Mouse (Mus musculus): ENCODE data around the gene Tnfrsf14.
A peak's percentile ranks its signal among the peaks of the same experiment; 100 is the strongest.

The Tnfrsf14 gene

DNA sequence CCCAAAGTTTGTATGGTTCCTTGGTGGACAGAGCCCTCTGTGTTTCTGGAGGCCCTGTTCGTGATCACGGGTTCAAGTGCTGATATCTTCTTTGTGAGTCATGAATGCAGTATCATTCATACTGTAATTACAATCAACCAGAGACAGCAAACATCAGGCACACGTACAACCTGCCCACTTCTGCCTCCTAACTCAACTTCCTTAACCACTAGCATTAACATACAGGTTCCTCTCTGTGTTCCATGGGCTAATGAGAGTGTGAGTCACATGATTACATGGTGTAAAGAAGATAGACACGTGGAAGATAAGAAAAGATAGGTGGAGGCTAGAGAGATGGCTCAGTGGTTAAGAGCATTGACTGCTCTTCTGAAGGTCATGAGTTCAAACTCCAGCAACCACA, 11.7 kb downstream of the Tnfrsf14 start:
- DNase-seq (ENCODE audit: low spot score in 2 of 2) = no peak

DNA sequence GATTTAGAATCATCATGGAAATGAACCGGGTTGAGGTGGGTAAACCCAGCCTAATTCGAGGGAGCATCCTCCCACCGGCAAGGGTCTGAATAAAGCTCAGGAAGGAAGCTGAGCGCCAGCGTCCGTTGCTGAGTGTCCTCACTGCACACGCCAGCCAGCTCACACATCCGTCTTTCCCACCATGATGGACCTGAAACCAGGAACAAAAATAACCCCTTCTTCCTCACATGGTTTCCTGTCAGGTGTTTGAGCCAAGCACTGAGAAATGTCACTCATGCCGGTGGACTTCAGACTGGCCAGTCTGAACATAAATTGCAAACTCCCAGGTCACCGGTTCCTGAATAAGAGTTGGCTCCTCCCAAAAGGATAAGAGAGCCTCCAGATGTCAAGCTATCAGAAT, 13.1 kb downstream of the Tnfrsf14 start:
- DNase-seq (ENCODE audit: low spot score in 2 of 2) = no peak

DNA sequence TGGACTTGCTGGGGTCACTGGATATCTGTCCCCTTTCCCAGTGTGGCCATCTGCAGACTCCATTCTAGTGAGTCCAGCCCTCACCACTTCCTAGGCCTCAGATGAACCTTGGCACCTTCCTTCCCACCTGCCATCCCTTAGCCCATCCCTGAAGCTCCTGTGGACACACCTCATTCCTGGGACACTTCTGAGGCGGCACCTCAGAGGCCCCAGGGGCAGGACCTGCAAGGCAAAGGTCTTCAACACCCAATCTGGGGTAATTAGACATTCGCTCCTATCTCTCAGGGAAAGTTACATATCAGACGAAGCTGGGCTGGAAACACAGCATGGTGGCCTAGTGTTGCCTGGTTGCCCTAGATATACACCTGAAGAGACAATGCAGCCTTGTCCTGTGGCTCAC, 13.7 kb downstream of the Tnfrsf14 start:
- no peak for DNase-seq (ENCODE audit: low spot score in 2 of 2)

GRCm38 (mm10) chr4:154914252-154914651, 14.1 kb downstream of the Tnfrsf14 start:
- DNase-seq (ENCODE audit: low spot score in 2 of 2) = no peak

DNA sequence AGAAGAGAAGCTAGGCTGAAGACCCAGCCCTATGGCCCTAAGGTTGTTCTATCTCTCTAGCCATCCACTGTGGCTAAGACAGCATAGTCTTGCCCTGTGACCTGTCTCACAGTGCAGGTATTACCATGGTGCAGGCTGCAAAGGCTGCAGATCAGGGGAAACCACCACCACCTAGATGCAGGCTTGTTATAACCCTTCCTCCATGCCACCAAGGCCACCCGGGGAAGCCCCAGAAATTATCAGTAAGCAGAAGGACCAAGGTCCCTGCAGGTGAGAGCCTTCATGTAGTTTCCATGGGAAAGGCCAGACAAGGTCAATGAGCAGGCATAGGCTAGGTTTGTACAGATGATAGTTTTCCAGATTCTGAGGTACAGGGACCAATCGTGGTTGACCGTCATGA, 14.5 kb downstream of the Tnfrsf14 start:
- no peak for DNase-seq (ENCODE audit: low spot score in 2 of 2)

DNA sequence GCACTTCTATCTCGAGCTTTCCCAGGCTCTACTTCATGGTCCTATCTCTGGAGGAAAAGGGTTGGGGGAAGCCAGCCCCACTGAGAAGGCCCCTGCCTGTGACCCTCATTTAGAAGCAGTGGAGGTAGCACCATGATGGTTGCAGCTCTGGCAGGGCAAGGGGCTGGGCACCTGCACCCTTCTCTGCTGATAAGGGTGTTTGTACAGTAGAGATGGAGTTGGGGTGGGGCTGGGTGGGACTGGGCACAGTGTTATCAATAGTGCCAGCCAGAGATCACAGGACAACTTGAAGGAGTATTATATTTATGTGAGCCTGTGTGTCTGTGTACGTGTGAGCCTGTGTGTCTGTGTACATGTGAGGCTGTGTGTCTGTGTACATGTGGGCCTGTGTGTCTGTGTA, 16.7 kb downstream of the Tnfrsf14 start:
- no peak for DNase-seq (ENCODE audit: low spot score in 2 of 2)

DNA sequence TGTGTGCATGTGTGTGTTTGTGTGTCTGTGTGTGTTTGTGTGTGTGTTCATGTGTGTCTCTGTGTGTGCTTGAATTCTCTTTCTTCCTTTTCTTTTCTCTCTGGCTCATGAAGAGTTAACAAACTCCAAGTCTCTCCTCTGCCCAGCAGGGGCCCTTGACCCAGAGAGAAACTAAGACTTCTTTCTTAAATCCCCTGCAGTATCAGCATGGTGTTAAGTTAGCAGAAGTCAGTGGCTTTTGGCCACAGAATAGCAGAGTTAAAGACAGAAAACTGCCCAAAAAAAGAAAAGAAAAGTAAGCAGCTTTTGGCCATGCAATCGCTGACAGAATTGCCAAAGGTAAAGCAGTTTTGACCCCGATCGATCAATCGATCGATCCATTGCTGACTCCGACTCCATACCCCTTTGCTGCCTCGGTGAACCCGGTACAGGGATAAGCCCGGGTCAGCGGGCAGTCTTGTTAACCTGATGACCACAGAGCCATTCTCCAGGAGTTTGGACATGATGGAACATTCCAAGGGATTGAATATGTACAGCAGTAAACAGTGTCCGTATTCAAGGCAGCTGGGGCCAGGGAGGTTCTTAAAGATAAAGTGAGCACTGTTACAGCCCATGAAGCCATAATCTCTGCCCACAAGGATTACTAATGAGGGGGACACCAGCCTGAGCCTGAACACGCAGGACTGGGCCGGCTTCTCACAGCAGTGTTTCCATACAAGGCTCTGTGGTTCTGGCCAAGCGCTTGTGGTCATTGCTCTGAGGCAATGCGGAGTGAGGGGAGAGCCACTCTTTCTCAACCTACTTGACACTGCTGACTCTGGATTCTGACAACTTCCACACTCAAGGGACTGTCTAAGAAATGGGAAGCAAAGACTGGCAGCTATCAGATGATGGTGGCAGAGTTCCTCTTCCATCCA, 17.5 kb downstream of the Tnfrsf14 start:
- DNase-seq (ENCODE audit: low spot score in 2 of 2) = no peak

GRCm38 (mm10) chr4:154908490-154908889, 19.9 kb downstream of the Tnfrsf14 start:
- no peak for DNase-seq (ENCODE audit: low spot score in 2 of 2)

DNA sequence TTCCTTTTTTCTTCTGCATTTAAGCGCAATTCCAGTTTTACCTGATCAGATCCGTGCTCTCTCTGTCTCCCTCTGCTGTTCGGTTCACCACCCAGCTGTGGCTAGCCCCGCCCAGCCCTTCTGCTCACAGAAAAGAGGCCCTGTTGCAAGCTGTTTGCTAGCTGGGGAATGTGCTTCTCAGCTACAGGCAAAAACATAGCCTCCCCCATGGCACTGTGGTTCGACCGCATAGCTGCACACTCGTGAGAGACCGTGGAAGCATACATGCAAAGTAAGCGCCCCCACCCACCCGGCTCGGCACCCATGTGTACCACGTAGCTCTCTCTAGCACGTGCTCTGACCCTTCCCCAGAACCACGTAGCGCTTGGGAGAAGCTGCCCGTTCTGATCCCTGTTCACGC, 20.5 kb downstream of the Tnfrsf14 start:
- DNase-seq (ENCODE audit: low spot score in 2 of 2) = peak; percentile 25 to 48

DNA sequence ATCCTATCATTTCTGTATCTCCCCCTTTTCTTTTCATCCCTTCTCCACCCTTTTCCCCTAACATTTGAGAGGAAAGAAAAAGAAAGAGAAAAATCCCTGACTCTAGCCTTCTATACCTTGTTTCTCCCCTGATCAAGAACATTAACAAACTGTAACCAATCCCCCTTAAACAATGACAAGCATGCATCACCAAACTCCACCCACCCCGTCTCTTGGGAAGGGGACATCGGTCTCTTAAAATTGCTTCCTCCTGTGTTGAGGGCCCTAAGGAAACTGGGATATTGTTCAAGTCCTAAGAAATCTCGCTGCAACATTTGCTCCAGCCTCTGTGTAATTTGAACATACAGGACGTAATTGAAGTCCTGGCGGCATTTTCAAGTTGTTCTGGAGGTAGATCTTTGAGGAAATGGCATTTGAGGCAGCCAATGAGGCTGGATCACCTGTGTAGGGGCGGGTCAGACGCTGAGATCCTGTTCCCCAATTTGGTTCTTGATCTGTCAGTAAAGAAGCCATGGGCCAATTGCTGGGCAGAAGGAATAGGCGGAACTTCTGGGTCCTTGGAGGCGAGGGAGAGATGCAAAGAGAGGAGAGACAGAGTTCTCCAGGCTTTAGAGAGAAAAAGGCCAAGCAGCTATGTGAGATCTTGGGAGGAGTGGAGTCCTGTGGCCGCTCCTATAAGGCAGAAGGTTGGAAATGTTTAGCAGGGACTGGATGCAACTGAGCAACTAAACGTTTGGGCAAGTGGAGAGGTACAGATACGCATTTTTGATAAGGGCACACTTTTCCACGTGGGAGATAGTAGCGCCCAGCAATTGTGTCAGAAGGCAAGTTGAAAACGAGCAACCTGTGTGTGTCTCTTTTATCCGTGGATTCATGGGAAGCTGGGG, 23.9 kb downstream of the Tnfrsf14 start:
- peak; percentile 69 to 70 for DNase-seq (ENCODE audit: low spot score in 2 of 2)

DNA sequence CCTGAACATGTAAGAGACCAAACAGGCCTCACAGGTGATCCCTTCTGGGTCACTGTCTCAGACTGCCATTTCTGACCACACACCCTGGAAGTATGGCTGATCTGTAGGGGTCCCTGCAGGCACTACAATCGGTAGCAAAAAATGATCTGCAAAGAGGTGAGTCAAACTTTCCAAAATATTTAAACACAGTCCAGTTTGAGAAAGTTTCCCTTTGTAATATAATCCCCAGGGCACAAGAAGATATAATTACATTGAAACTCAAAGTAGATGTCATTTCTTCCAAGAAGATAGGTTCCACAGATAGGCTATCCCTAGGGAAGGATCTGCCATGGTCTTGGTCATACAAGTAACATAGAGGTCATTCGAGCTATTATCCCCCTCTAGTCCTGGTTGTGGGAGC, 26.0 kb downstream of the Tnfrsf14 start:
- DNase-seq (ENCODE audit: low spot score in 2 of 2) = no peak

GRCm38 (mm10) chr4:154898506-154899446, 29.6 kb downstream of the Tnfrsf14 start, which contains the start of gene Fam213b:
Gene Fam213b (minus strand): TSS chr4:154899135.
- DNase-seq (ENCODE audit: low spot score in 2 of 2) = peak; percentile 48 to 59

DNA sequence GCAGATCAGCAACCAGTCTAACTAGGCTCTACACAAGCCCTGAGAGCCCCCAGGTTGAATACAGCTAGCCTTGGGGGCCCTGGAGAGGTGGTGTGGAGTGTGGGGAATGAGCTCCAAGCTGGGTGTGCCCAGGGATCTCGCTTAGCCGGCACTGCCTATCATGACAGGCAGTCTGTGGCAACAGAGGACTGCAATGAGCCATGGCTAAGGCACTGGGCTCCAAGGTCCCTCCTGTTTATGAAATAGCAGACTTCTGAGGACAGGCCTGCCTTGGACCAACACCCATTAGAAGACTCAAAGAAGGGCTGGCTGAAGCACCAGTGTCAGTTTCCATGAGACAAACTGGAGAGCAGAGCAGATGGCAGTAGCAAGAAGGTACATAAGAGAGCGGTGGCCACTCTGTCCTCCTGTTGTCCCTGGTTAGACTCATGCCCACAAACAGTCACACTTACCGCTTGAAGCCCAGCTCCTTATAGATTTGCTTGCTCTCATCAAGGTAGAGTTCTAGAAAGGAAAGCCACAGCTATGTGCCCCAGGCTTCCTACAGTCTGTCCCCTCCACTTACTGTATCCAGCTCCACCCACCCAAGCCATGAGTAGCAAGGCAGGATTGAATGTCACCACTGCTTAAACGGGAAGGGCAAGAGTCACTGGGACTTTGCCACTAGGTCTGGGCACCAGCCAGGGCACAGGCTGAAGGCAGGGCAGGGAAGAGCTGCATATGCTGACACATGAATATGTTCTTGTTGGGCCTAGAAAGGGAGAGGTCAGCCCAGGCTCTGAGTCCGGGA, 30.5 kb downstream of the Tnfrsf14 start:
- no peak for DNase-seq (ENCODE audit: low spot score in 2 of 2)

- DNase-seq (ENCODE audit: low spot score in 2 of 2) = no peak
Measured at GRCm38 (mm10) chr4:154895549-154895948, 32.8 kb downstream of the Tnfrsf14 start.

GRCm38 (mm10) chr4:154890887-154891286, 37.5 kb downstream of the Tnfrsf14 start:
- no peak for DNase-seq (ENCODE audit: low spot score in 2 of 2)

DNA sequence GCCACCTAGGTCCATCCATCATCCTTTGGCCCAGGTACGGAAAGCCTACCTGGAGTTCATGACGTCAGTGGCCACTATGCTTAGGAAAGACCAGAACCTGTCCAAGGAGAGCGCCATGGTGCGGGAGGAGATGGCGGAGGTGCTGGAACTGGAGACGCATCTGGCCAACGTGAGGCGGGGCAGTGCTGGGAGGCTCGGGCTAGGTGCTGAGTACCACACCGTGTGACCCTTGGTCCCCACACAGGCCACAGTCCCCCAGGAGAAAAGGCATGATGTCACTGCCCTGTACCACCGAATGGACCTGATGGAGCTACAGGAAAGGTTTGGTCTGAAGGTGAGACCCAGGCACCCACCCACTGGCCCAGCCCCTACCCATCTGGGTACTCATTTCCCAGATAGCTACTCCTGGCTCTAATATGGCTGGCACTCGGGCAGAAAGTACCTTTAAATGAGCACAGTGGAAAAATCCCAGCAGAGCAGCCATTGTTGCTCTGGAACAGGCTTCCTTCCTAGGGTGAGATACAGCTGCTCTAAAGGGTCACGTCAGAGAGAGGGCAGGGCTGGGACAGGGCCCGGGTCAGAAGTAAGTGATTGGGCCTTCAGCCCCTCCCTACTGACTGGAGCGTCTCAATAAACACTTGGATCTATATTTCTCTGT, 40.6 kb downstream of the Tnfrsf14 start:
- no peak for DNase-seq (ENCODE audit: low spot score in 2 of 2)

- no peak for DNase-seq (ENCODE audit: low spot score in 2 of 2)
Measured at GRCm38 (mm10) chr4:154886876-154887592, 41.3 kb downstream of the Tnfrsf14 start.

DNA sequence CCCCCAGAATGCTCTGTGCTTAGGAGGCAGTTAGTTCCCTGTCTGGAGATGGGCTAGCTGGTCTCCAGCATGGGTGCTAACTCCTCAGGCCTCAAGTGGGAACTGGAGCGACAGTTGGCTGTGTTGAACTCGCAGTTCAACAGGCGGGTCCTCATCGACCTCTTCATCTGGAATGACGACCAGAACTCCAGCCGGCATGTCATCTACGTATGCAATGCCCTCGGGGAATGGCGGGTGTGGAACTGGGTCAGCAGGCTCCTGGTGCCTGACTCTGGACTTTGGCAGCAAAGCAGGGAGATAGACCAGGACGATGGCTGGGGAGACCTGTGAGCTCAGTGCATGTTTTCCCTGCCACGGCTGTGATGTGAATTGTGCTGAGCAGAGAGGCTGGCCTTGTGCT, 42.9 kb downstream of the Tnfrsf14 start:
- no peak for DNase-seq (ENCODE audit: low spot score in 2 of 2)

- no peak for DNase-seq (ENCODE audit: low spot score in 2 of 2)
Measured at GRCm38 (mm10) chr4:154882014-154882659, 46.2 kb downstream of the Tnfrsf14 start.

Measured in frontal cortex, postnatal 25 days (tissue).